Mouse (Mus musculus): Measurements from ENCODE around the gene Olfr432. TPM values are rescaled to one million over a fixed set of nuclear protein-coding genes. Genes with fewer than 3 reads are reported as not detected.
"Not testable (repeated sequence)": the region's sequence is repeated elsewhere in the genome, so short reads cannot be mapped to it uniquely, and the experiment has no call there.

Olfr432 gene
- polyA plus RNA-seq (2016; fragmentation: Nextera tagmentation; extraction: Ambion mirVana): not detected in 2 replicates

DNA sequence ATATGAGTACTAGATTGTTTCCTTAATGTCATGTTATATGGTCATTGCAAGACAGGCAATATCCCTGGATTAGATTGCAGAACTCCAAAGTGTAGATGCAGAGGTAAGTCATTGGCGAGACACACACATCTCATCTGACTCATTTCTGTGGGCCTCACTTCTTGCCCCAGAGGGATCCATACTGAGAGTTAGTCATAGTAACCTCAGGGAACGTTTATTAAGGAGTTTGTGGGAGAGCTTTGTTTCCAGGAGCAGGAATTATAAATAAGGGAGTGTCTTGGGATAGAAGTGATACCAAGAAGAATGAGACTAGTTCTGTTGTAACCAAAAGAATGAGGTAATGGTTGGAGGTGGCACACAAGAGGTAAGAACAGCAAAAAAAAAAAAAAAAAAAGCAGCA, at the start of gene Olfr432:
Gene Olfr432, plus strand, starts transcription at position 313 of the 400 bp plus-strand sequence.
- 82% methylated on average over 2 of the region's 2 CpGs for WGBS
- Histone ChIP-seq H3K4me3 (no peak within 1 kb of the TSS), H3K36me3 (no peaks in the 10 kb centered on the region), H3K4me1 (no peaks in the 10 kb centered on the region), H3K27me3 (ENCODE audit: low read depth, poor library complexity, severe bottlenecking) (no peaks in the 10 kb centered on the region), H3K9me3 (replicated peaks) (no peaks in the 10 kb centered on the region), H3K27ac (no peak within 1 kb of the TSS)
- no peak for DNase-seq (ENCODE audit: low spot score)

DNA sequence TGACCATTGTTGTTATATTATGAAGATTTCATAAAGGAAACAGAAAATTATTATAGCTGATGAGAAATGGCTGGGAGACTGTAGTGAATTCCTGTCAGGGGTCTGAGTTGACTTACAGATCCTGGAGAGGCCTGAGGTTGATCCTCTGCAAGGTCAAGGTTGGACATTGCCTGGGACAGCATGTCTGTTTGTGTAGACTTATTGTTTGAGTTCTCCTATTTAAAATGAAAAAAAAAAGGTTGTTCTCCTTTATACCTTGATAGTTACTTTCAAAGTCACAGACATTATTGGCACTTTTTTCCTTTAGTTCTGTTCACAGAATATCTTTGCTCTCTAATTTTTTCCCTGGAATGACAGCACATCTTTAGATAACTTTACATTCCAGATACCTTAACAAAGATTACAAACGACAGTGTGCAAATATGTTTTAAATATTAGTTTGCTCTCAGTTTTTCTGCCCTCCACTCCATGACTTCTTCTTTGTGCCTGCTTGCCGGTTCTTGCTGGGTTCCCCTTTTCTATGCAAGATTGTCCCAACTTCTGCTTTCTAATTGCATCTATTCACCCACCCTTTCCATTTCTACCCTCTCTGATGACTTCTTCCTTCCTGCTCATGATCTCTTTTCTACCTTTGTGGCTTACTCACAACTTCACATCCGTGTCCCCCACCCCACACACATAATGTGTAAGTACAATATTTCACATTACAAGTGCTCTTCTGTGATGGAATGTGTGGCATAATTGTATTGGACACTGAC, 44.5 kb upstream of the Olfr432 start:
- H3K36me3 ChIP-seq; H3K4me1 ChIP-seq; H3K27me3 ChIP-seq (ENCODE audit: low read depth, poor library complexity, severe bottlenecking); H3K4me3 ChIP-seq; DNase-seq (ENCODE audit: low spot score); H3K9me3 ChIP-seq (replicated peaks); H3K27ac ChIP-seq: not testable (repeated sequence)
- 89% methylated on average over 2 of the region's 3 CpGs for WGBS

DNA sequence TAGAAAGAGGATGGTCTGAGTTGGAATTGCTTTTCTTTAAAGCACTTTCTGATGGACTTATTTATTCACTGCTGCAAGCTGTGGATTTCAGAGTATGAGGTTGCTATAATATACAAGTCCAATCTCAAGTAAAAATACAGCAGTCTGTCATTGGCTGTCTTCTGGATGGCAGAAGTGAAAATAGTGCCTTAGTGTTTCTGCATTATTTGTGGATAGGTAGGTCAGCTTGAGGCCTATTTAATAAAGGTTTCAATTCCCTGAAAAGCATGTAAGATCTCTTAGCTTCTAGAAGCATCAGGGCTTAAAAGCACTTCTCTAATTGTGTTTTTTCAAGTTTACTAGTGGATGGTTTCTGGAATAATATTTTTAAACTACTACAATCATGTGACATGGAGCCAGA, 42.0 kb upstream of the Olfr432 start:
- not testable (repeated sequence) for H3K27me3 ChIP-seq (ENCODE audit: low read depth, poor library complexity, severe bottlenecking); H3K27ac ChIP-seq; DNase-seq (ENCODE audit: low spot score); H3K36me3 ChIP-seq; H3K9me3 ChIP-seq (replicated peaks); H3K4me3 ChIP-seq; H3K4me1 ChIP-seq

DNA sequence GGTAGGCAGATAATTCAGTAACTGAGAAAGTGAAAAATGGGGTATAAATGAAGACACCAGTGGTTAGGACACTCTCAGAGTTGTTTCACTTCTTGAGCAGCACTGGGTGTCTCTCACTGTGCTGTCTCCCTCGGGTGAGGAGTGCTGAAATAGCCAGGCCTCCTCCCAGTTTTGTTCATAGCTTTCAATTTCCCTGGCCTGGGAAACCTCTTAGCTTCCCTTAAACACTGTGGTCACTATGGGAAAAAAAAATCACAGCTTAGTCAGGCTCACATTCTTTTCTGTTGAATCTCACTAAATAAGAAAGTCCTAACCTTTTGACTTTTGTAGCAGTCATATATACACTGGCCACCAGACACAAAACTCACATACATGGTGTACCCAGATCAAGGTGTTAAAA, 17.3 kb upstream of the Olfr432 start, which contains the start of gene Ifi205:
Gene Ifi205, minus strand, starts transcription at position 113 of the 400 bp plus-strand sequence.
- no peak for DNase-seq (ENCODE audit: low spot score)
- Histone ChIP-seq H3K36me3 (no peaks in the 10 kb centered on the region), H3K27me3 (ENCODE audit: low read depth, poor library complexity, severe bottlenecking) (no peaks in the 10 kb centered on the region), H3K4me1 (no peaks in the 10 kb centered on the region), H3K9me3 (replicated peaks) (no peaks in the 10 kb centered on the region), H3K4me3 (no peak within 1 kb of the TSS), H3K27ac (no peak within 1 kb of the TSS)
- 63% methylated on average over 1 of the region's 1 CpGs for WGBS

DNA sequence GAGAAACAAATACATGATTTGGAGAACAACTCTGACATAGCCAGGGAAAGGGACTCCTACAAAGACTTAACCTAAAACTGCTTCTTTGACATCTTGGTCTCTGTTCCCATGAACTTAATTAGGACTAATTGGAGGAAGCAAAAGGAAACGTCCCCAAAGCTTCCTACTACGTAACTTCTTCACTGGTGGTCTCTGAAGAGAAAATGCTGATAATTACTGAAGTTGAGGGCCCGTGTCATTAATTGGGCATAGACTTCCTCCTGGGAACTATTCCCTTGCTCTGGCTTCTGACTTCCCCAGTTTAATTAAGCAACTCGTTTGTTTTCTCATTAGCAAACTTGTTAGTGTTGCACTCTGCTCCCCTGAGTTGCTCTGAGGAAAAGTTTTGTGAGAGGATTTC, 13.2 kb upstream of the Olfr432 start:
- WGBS: 51% methylated on average over 4 of the region's 4 CpGs
- Histone ChIP-seq H3K36me3 (no peaks in the 10 kb centered on the region), H3K9me3 (replicated peaks) (no peaks in the 10 kb centered on the region), H3K27me3 (ENCODE audit: low read depth, poor library complexity, severe bottlenecking) (no peaks in the 10 kb centered on the region), H3K4me3 (no peak overlapping the region), H3K27ac (no peak overlapping the region), H3K4me1 (no peaks in the 10 kb centered on the region)
- no peak for DNase-seq (ENCODE audit: low spot score)

DNA sequence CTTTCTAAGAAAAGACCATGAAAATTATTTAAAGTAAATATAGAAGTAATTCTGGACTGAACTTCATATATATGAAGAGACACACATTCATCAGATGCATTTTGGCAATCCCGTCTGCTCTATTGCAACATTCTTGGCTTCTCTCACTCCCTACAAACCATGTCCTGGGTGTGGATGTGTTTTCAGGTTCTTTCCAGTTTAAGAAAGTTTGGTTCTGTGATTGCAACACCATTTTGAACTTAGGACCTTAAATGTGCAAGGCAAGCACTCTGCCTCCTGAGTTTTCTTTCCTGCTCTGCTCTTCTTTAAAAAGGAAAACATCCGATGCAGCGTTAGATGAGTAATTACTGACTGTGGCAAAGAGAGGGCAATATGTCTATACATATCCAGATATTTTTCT, 10.5 kb upstream of the Olfr432 start:
- no peak overlapping the region for H3K4me3 ChIP-seq
- no peaks in the 10 kb centered on the region for H3K36me3 ChIP-seq
- H3K27ac ChIP-seq: no peak overlapping the region
- no peak for DNase-seq (ENCODE audit: low spot score)
- no peaks in the 10 kb centered on the region for H3K27me3 ChIP-seq (ENCODE audit: low read depth, poor library complexity, severe bottlenecking)
- no peaks in the 10 kb centered on the region for H3K9me3 ChIP-seq (replicated peaks)
- WGBS: 95% methylated on average over 3 of the region's 3 CpGs
- no peaks in the 10 kb centered on the region for H3K4me1 ChIP-seq

DNA sequence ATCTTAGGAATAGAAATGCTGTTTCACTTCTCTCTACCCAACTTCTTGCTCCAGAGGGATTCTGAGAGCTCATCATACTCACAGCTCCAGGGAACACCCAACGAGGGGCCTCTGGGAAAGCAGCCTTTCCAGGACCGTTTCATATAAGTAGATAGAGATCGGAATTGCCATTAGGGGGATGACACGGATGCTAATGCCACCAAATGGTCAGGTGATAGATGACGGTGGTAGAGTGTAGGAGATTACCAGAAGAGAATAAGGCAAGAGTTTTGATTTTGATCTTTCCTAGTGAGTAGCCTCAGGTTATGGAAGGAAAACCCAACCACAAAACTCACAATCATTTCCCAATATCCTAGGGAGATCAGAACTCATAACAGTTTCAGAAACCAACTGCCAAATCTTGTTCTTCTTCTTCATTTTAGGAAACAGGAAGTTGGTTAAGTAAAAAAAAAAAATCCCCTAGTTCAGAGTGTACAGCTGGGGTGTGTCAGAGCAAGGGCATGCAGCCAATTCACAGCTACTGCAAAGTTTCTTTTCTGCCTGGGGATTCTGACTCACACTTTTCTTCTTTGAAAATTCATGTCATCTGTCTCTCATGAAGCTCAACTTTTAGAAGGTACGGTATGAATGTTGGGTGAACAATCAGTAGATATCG, 8.4 kb upstream of the Olfr432 start, which contains the start of gene Olfr433:
Gene Olfr433, plus strand, starts transcription at position 183 of the 655 bp plus-strand sequence.
- Histone ChIP-seq H3K36me3 (no peaks in the 10 kb centered on the region), H3K4me1 (no peaks in the 10 kb centered on the region), H3K9me3 (replicated peaks) (no peaks in the 10 kb centered on the region), H3K27me3 (ENCODE audit: low read depth, poor library complexity, severe bottlenecking) (no peaks in the 10 kb centered on the region), H3K27ac (no peak within 1 kb of the TSS), H3K4me3 (no peak within 1 kb of the TSS)
- 82% methylated on average over 7 of the region's 7 CpGs for WGBS
- DNase-seq (ENCODE audit: low spot score): no peak

DNA sequence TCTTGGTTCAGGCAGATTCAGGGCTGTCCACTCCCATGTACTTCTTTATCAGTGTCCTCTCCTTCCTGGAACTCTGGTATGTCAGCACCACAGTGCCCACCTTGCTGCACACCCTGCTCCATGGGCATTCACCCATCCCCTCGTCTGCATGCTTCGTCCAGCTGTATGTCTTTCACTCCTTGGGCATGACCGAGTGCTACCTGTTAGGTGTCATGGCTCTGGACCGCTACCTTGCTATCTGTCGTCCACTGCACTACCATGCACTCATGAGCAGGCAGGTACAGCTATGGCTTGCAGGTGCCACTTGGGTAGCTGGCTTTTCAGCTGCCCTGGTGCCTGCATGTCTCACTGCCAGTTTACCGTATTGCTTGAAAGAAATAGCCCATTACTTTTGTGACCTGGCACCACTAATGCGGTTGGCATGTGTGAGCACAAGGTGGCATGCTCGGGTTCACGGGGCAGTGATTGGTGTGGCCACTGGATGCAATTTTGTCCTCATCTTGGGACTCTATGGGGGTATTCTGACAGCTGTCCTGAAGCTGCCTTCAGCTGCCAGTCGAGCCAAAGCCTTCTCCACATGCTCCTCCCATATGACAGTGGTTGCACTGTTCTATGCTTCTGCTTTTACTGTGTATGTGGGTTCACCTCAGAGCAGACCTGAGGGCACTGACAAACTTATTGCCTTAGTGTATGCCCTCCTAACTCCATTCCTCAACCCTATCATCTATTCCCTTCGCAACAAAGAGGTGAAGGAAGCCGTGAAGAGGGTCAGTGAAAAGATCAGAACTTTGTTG, 6.7 kb upstream of the Olfr432 start:
- H3K4me1 ChIP-seq; H3K9me3 ChIP-seq (replicated peaks); H3K36me3 ChIP-seq; H3K27ac ChIP-seq; H3K4me3 ChIP-seq; H3K27me3 ChIP-seq (ENCODE audit: low read depth, poor library complexity, severe bottlenecking); DNase-seq (ENCODE audit: low spot score): not testable (repeated sequence)
- 91% methylated on average over 12 of the region's 12 CpGs for WGBS

DNA sequence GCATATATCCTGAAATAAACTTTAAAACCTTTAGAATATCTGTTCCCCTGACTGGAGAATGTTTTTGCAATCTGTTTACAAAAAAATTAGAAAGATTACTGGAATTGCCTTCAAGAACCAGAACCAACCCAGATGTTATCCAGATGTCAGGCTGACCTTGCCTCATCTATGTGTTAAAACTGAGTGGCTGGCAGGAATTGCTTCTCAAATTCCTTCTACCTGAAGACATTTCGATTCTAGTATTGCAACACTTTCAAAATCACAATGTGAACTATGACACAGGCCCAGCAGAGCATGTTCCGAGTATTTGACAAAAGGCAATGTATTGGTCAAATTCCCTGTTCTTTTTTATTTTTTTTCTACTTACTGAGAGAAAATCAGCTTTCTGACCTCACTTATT, 4.6 kb upstream of the Olfr432 start:
- Histone ChIP-seq H3K4me1 (no peaks in the 10 kb centered on the region), H3K9me3 (replicated peaks) (no peaks in the 10 kb centered on the region), H3K36me3 (no peaks in the 10 kb centered on the region), H3K4me3 (no peak overlapping the region), H3K27me3 (ENCODE audit: low read depth, poor library complexity, severe bottlenecking) (no peaks in the 10 kb centered on the region), H3K27ac (no peak overlapping the region)
- WGBS: 74% methylated on average over 2 of the region's 2 CpGs
- no peak for DNase-seq (ENCODE audit: low spot score)

DNA sequence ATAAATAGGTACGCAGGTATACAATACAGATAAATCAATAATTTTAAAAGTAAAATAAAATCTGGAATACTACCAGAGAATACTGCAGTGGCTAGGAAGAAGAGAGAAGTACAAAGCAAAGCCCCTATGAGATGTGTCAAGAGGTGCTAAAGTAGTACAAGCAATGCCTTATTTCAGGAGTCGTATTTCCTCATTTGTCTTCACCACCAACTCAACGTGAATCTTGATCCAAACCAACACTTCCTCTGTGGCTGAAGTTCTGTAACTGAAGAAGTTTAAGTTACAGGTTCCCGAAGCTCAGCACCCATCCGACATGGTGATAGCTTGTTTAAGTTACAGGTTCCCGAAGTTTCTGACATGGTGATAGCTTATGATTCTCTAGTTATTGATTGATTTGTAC, 778 bp upstream of the Olfr432 start:
- not testable (repeated sequence) for H3K4me1 ChIP-seq; H3K27me3 ChIP-seq (ENCODE audit: low read depth, poor library complexity, severe bottlenecking); H3K27ac ChIP-seq; DNase-seq (ENCODE audit: low spot score); H3K36me3 ChIP-seq; H3K9me3 ChIP-seq (replicated peaks); H3K4me3 ChIP-seq
- WGBS: 90% methylated on average over 6 of the region's 6 CpGs

DNA sequence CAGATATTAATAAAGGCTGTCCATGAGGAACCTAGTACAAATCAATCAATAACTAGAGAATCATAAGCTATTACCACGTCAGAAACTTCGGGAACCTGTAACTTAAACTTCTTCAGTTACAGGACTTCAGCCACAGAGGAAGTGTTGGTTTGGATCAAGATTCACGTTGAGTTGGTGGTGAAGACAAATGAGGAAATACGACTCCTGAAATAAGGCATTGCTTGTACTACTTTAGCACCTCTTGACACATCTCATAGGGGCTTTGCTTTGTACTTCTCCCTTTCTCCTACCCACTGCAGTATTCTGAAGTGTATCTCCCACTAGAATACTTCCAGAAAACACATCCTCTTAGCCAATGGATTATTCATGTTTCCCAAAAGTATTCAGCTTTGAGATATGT, 352 bp downstream of the Olfr432 start:
- H3K4me1 ChIP-seq; H3K27me3 ChIP-seq (ENCODE audit: low read depth, poor library complexity, severe bottlenecking); H3K9me3 ChIP-seq (replicated peaks); DNase-seq (ENCODE audit: low spot score); H3K27ac ChIP-seq; H3K36me3 ChIP-seq; H3K4me3 ChIP-seq: not testable (repeated sequence)
- 75% methylated on average over 4 of the region's 4 CpGs for WGBS

DNA sequence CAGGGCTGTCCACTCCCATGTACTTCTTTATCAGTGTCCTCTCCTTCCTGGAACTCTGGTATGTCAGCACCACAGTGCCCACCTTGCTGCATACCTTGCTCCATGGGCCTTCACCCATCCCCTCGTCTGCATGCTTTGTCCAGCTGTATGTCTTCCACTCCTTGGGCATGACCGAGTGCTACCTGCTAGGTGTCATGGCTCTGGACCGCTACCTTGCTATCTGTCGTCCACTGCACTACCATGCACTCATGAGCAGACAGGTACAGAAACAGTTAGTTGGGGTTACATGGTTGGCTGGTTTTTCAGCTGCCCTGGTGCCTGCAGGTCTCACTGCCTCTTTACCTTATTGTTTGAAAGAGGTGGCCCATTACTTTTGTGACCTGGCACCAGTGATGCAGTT, 1.5 kb downstream of the Olfr432 start:
- Histone ChIP-seq H3K9me3 (replicated peaks) (no peaks in the 10 kb centered on the region), H3K27ac (no peak overlapping the region), H3K4me3 (no peak overlapping the region), H3K36me3 (no peaks in the 10 kb centered on the region), H3K4me1 (no peaks in the 10 kb centered on the region), H3K27me3 (ENCODE audit: low read depth, poor library complexity, severe bottlenecking) (no peaks in the 10 kb centered on the region)
- DNase-seq (ENCODE audit: low spot score): no peak
- 92% methylated on average over 4 of the region's 4 CpGs for WGBS

DNA sequence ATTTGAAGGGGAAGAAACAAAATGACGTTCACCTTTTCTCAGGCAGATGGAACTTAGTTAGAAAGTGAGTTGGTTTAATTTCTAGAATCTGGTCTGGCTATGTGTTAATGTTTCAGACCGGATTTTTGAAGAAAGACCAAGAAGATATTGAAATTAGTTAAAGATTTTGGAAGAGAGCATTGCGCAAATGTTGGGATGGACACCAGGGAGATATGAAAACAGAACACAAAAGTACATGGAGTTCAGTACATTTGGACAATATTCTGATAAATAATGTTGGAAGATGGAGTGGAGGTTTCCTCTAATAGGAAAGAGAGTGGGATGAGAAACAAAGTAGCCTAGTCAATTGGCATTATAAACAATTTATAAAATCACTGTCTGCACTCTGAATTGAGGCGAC, 2.5 kb downstream of the Olfr432 start:
- Histone ChIP-seq H3K27ac (no peak overlapping the region), H3K4me3 (no peak overlapping the region), H3K4me1 (no peaks in the 10 kb centered on the region), H3K27me3 (ENCODE audit: low read depth, poor library complexity, severe bottlenecking) (no peaks in the 10 kb centered on the region), H3K36me3 (no peaks in the 10 kb centered on the region), H3K9me3 (replicated peaks) (no peaks in the 10 kb centered on the region)
- 94% methylated on average over 4 of the region's 4 CpGs for WGBS
- DNase-seq (ENCODE audit: low spot score): no peak
